Mouse (Mus musculus): ENCODE data around the gene Slc25a29. TPM values are rescaled to one million over a fixed set of nuclear protein-coding genes. Genes with fewer than 3 reads are reported as not detected.

The Slc25a29 gene
- total and polyA plus RNA-seq, 3 experiments, result 0.44 to 0.74 TPM; not detected in 1

GRCm38 (mm10) chr12:108826282-108826957 lies 9.3 kb downstream of the Slc25a29 start:
- ATAC-seq (ENCODE audit: extremely low read depth, insufficient number of reproducible peaks, low FRiP score, poor library complexity, severe bottlenecking) (no peak), DNase-seq (ENCODE audit: low spot score) (no peak)
- TF ChIP-seq GATA1 (IDR thresholded peaks at IDR 0.05; ENCODE audit: borderline replicate concordance, low read length) (no peak), POLR2AphosphoS5 (IDR thresholded peaks at IDR 0.05; ENCODE audit: insufficient replicate concordance, low read depth, low read length) (no peak)
- Histone ChIP-seq H3K9me3 (replicated peaks) (peaks cover 7% of the 10 kb centered on the region; the same call in 1 of the 2 replicates), H3K27me3 (ENCODE audit: insufficient read depth, low read length) (no peaks in the 10 kb centered on the region), H3K36me3 (replicated peaks) (peaks cover 89% of the 10 kb centered on the region), H3K4me3 (ENCODE audit: low read depth, low read length) (peak overlapping the region; percentile 3; the same call in 1 of the 2 replicates), H3K4me1 (ENCODE audit: insufficient read depth, low read depth, low read length) (no peaks in the 10 kb centered on the region; the same call in 1 of the 2 replicates)

GRCm38 (mm10) chr12:108825561-108826224 lies 10.0 kb downstream of the Slc25a29 start:
- Histone ChIP-seq H3K36me3 (replicated peaks) (peaks cover 90% of the 10 kb centered on the region), H3K4me3 (ENCODE audit: low read depth, low read length) (no peak overlapping the region)
- ATAC-seq (ENCODE audit: extremely low read depth, insufficient number of reproducible peaks, low FRiP score, poor library complexity, severe bottlenecking), result no peak

GRCm38 (mm10) chr12:108824225-108824874 lies 11.3 kb downstream of the Slc25a29 start:
- no peak for ATAC-seq (ENCODE audit: extremely low read depth, insufficient number of reproducible peaks, low FRiP score, poor library complexity, severe bottlenecking)
- H3K4me1 ChIP-seq (ENCODE audit: insufficient read depth, low read depth, low read length), result peaks cover 7% of the 10 kb centered on the region; the same call in 1 of the 2 replicates
- peaks cover 7% of the 10 kb centered on the region; the same call in 1 of the 2 replicates for H3K9me3 ChIP-seq (replicated peaks)
- DNase-seq (ENCODE audit: low spot score), result no peak
- peaks cover 91% of the 10 kb centered on the region for H3K36me3 ChIP-seq (replicated peaks)
- no peak overlapping the region for H3K4me3 ChIP-seq (ENCODE audit: low read depth, low read length)
- no peaks in the 10 kb centered on the region for H3K27me3 ChIP-seq (ENCODE audit: insufficient read depth, low read length)
- TF ChIP-seq GATA2 (IDR thresholded peaks at IDR 0.05; ENCODE audit: borderline replicate concordance, low read depth, low read length) (no peak), POLR2AphosphoS5 (IDR thresholded peaks at IDR 0.05; ENCODE audit: insufficient replicate concordance, low read depth, low read length) (no peak), GATA1 (IDR thresholded peaks at IDR 0.05; ENCODE audit: borderline replicate concordance, low read length) (no peak), TAL1 (conservative IDR thresholded peaks at IDR 0.05; ENCODE audit: low read depth, low read length) (no peak), CTCF (IDR thresholded peaks at IDR 0.05; ENCODE audit: low read depth, low read length) (no peak)

More at GRCm38 (mm10) chr12:108825561-108826224, 10.0 kb downstream of the Slc25a29 start:
- TF ChIP-seq CTCF (IDR thresholded peaks at IDR 0.05; ENCODE audit: low read depth, low read length) (no peak), GATA1 (IDR thresholded peaks at IDR 0.05; ENCODE audit: borderline replicate concordance, low read length) (no peak), GATA2 (IDR thresholded peaks at IDR 0.05; ENCODE audit: borderline replicate concordance, low read depth, low read length) (no peak), POLR2AphosphoS5 (IDR thresholded peaks at IDR 0.05; ENCODE audit: insufficient replicate concordance, low read depth, low read length) (no peak), TAL1 (conservative IDR thresholded peaks at IDR 0.05; ENCODE audit: low read depth, low read length) (no peak)
- DNase-seq (ENCODE audit: low spot score), result no peak
- Histone ChIP-seq H3K4me1 (ENCODE audit: insufficient read depth, low read depth, low read length) (no peaks in the 10 kb centered on the region; the same call in 1 of the 2 replicates), H3K27me3 (ENCODE audit: insufficient read depth, low read length) (no peaks in the 10 kb centered on the region), H3K9me3 (replicated peaks) (peaks cover 7% of the 10 kb centered on the region; the same call in 1 of the 2 replicates)

- Histone ChIP-seq H3K9me3 (replicated peaks) (peaks cover 7% of the 10 kb centered on the region; the same call in 1 of the 2 replicates), H3K4me1 (ENCODE audit: insufficient read depth, low read depth, low read length) (peaks cover 16% of the 10 kb centered on the region; the same call in 1 of the 2 replicates), H3K27me3 (ENCODE audit: insufficient read depth, low read length) (no peaks in the 10 kb centered on the region), H3K36me3 (replicated peaks) (peaks cover 92% of the 10 kb centered on the region), H3K4me3 (ENCODE audit: low read depth, low read length) (no peak overlapping the region)
- DNase-seq (ENCODE audit: low spot score) (no peak), ATAC-seq (ENCODE audit: extremely low read depth, insufficient number of reproducible peaks, low FRiP score, poor library complexity, severe bottlenecking) (no peak)
- TF ChIP-seq TAL1 (conservative IDR thresholded peaks at IDR 0.05; ENCODE audit: low read depth, low read length) (no peak), GATA2 (IDR thresholded peaks at IDR 0.05; ENCODE audit: borderline replicate concordance, low read depth, low read length) (no peak), GATA1 (IDR thresholded peaks at IDR 0.05; ENCODE audit: borderline replicate concordance, low read length) (no peak), CTCF (IDR thresholded peaks at IDR 0.05; ENCODE audit: low read depth, low read length) (no peak), POLR2AphosphoS5 (IDR thresholded peaks at IDR 0.05; ENCODE audit: insufficient replicate concordance, low read depth, low read length) (no peak)
Measured at GRCm38 (mm10) chr12:108823036-108823435, 12.6 kb downstream of the Slc25a29 start.

- no peaks in the 10 kb centered on the region for H3K27me3 ChIP-seq (ENCODE audit: insufficient read depth, low read length)
- no peak for TF ChIP-seq GATA2 (IDR thresholded peaks at IDR 0.05; ENCODE audit: borderline replicate concordance, low read depth, low read length)
- 0 out of 2 replicates have a peak, but pooled peaks have one; percentile 44 for TF ChIP-seq POLR2AphosphoS5 (IDR thresholded peaks at IDR 0.05; ENCODE audit: insufficient replicate concordance, low read depth, low read length)
- no peak overlapping the region for H3K4me3 ChIP-seq (ENCODE audit: low read depth, low read length)
- no peaks in the 10 kb centered on the region for H3K9me3 ChIP-seq (replicated peaks)
- no peak; the same call in 1 of the 2 replicates for ATAC-seq (ENCODE audit: extremely low read depth, insufficient number of reproducible peaks, low FRiP score, poor library complexity, severe bottlenecking)
- H3K36me3 ChIP-seq (replicated peaks), result peaks cover 84% of the 10 kb centered on the region
- no peak for DNase-seq (ENCODE audit: low spot score)
- peaks cover 23% of the 10 kb centered on the region for H3K4me1 ChIP-seq (ENCODE audit: insufficient read depth, low read depth, low read length)
Measured at GRCm38 (mm10) chr12:108820461-108820860, 15.2 kb downstream of the Slc25a29 start.

- Histone ChIP-seq H3K4me3 (ENCODE audit: low read depth, low read length) (no peak overlapping the region), H3K9me3 (replicated peaks) (no peaks in the 10 kb centered on the region), H3K27me3 (ENCODE audit: insufficient read depth, low read length) (no peaks in the 10 kb centered on the region), H3K36me3 (replicated peaks) (peaks cover 90% of the 10 kb centered on the region), H3K4me1 (ENCODE audit: insufficient read depth, low read depth, low read length) (peaks cover 35% of the 10 kb centered on the region)
- DNase-seq (ENCODE audit: low spot score) (no peak), ATAC-seq (ENCODE audit: extremely low read depth, insufficient number of reproducible peaks, low FRiP score, poor library complexity, severe bottlenecking) (no peak)
- TF ChIP-seq GATA1 (IDR thresholded peaks at IDR 0.05; ENCODE audit: borderline replicate concordance, low read length) (no peak), CTCF (IDR thresholded peaks at IDR 0.05; ENCODE audit: low read depth, low read length) (no peak), GATA2 (IDR thresholded peaks at IDR 0.05; ENCODE audit: borderline replicate concordance, low read depth, low read length) (no peak), POLR2AphosphoS5 (IDR thresholded peaks at IDR 0.05; ENCODE audit: insufficient replicate concordance, low read depth, low read length) (no peak), TAL1 (conservative IDR thresholded peaks at IDR 0.05; ENCODE audit: low read depth, low read length) (no peak)
Measured at GRCm38 (mm10) chr12:108816569-108816968, 19.1 kb downstream of the Slc25a29 start.

Data from G1E (cell line).